Mouse (Mus musculus): ENCODE data around the gene Sec61a1. TPM values are rescaled to one million over a fixed set of nuclear protein-coding genes. Genes with fewer than 3 reads are reported as not detected.

The Sec61a1 gene
- total and polyA plus RNA-seq, 3 experiments, result 111 to 277 (median 161) TPM

Other genes with a start within 250 kb of the Sec61a1 start
- gene Eefsec, start 72.4 kb downstream of the Sec61a1 start, total RNA-seq (2012; rRNA removed), result 26.2 and 27.5 TPM in 2 replicates
- 100 to 1,000 TPM in 1 of 2 experiments, 10 to 100 TPM in 1; 40.7 to 378 TPM for gene Eefsec, start 72.4 kb downstream of the Sec61a1 start, polyA plus RNA-seq (2012; ENCODE audit: insufficient read depth in 1 of 2, insufficient read length in 2 of 2, low read depth in 1 of 2, low replicate concordance in 2 of 2, missing spikeins in 1 of 2)
- gene Ruvbl1, start 53.5 kb downstream of the Sec61a1 start, total RNA-seq (2012; rRNA removed), result 232 and 240 TPM in 2 replicates
- 100 to 1,000 TPM; 146 to 238 TPM for gene Ruvbl1, start 53.5 kb downstream of the Sec61a1 start, polyA plus RNA-seq (2012; ENCODE audit: insufficient read depth in 1 of 2, insufficient read length in 2 of 2, low read depth in 1 of 2, low replicate concordance in 2 of 2, missing spikeins in 1 of 2)
- gene Kbtbd12, start 119.0 kb upstream of the Sec61a1 start, total RNA-seq (2012; rRNA removed), result 0.04 and 0.07 TPM in 2 replicates
- gene Kbtbd12, start 119.0 kb upstream of the Sec61a1 start, polyA plus RNA-seq (2012; ENCODE audit: insufficient read depth in 1 of 2, insufficient read length in 2 of 2, low read depth in 1 of 2, low replicate concordance in 2 of 2, missing spikeins in 1 of 2), result not detected
- gene Mgll, start 205.5 kb upstream of the Sec61a1 start, total RNA-seq (2012; rRNA removed), result not detected in 2 replicates
- gene Mgll, start 205.5 kb upstream of the Sec61a1 start, polyA plus RNA-seq (2012; ENCODE audit: insufficient read depth in 1 of 2, insufficient read length in 2 of 2, low read depth in 1 of 2, low replicate concordance in 2 of 2, missing spikeins in 1 of 2), result not detected